Mouse (Mus musculus) CD4-positive helper T cell, adult 2 months (primary cell): Measurements from ENCODE around the gene Lrrk2.
"Not testable (repeated sequence)": the region's sequence is repeated elsewhere in the genome, so short reads cannot be mapped to it uniquely, and the experiment has no call there.

ENCODE experiments used
- DNase-seq: peaks from one replicate; pipeline ENCODE4 v3.0.0-alpha.2; 2012; ENCODE audit warnings: low read depth, missing footprints, low spot score

The Lrrk2 gene

GRCm38 (mm10) chr15:91835319-91835718 is 162.3 kb downstream of the Lrrk2 start:
- DNase-seq = no peak

DNA sequence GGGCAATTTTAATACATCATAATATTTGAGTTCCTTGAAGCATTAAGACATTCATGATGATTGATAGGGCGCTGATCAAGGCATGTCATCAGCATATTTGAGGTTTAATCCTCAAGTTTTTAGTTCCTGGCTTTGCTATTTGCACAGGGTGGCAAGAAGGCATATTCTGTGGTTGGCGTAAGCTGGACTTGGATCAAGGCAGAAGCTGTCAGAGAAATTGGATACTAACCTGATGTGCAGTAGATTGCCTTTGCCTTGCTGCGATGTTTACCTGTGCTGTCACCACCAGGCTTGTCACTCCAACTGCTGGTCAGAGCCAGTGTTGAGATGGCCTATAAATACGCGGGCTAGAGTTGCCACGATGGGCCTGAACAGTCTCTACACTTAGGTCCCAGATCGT is 165.0 kb downstream of the Lrrk2 start, which contains the start of gene Smgc:
Smgc (plus strand) TSS at position 301 of the 400 bp plus-strand sequence.
- DNase-seq = no peak

- not testable (repeated sequence) for DNase-seq
These were observed 191.2 kb downstream of the Lrrk2 start for GRCm38 (mm10) chr15:91864130-91864529.
